Mouse (Mus musculus): Measurements from ENCODE around the gene Zfp706. TPM values are rescaled to one million over a fixed set of nuclear protein-coding genes. Genes with fewer than 3 reads are reported as not detected.

Zfp706 gene
- total and polyA plus RNA-seq, 3 experiments, result 52.0 to 384 (median 285) TPM

GRCm38 (mm10) chr15:37037704-37038103 is 30.1 kb upstream of the Zfp706 start:
- no peaks in the 10 kb centered on the region for H3K9me3 ChIP-seq (replicated peaks; ENCODE audit: low read length)
- dilution Hi-C loops (cut with MboI; ENCODE audit: extremely low pct_ligation_motif_present, extremely low pct_unique_long_range_greater_than_20kb, low sequenced_read_pairs) (no loop called here), in situ Hi-C loops (cut with MboI; ENCODE audit: low pct_ligation_motif_present, low pct_unique_long_range_greater_than_20kb, low sequenced_read_pairs) (loop anchor here (25.0 kb wide), 1 partner anchor 1075 kb away; no protein-coding TSS in a partner anchor)
- no peak overlapping the region for H3K9ac ChIP-seq (ENCODE audit: insufficient read depth, low read depth)
- H3K4me3 ChIP-seq (replicated peaks in 1 of 3; ENCODE audit: low read depth in 2 of 3, low read length in 2 of 3, poor library complexity in 1 of 3), result no peak overlapping the region
- no peak for DNase-seq (ENCODE audit: extremely low read depth)
- TF ChIP-seq SMC3 (IDR thresholded peaks at IDR 0.05; ENCODE audit: low read depth, low read length), result no peak
- no peak for TF ChIP-seq ZKSCAN1 (IDR thresholded peaks at IDR 0.05; ENCODE audit: borderline replicate concordance, low read depth, low read length)
- no peak for TF ChIP-seq ELF1 (IDR thresholded peaks at IDR 0.05; ENCODE audit: low read depth, low read length)
- TF ChIP-seq BHLHE40 (IDR thresholded peaks at IDR 0.05; ENCODE audit: low read depth, low read length), result no peak
- no peak for TF ChIP-seq MXI1 (IDR thresholded peaks at IDR 0.05; ENCODE audit: low read depth, low read length)
- no peak for TF ChIP-seq MEF2A (IDR thresholded peaks at IDR 0.05; ENCODE audit: borderline replicate concordance, low read depth, low read length)
- TF ChIP-seq ZMIZ1 (IDR thresholded peaks at IDR 0.05; ENCODE audit: low read depth, low read length), result no peak
- no peak for TF ChIP-seq JUN (IDR thresholded peaks at IDR 0.05; ENCODE audit: insufficient read depth, low read depth, low read length)
- no peak for TF ChIP-seq GABPA (IDR thresholded peaks at IDR 0.05; ENCODE audit: insufficient replicate concordance, low read depth, low read length)
- no peak for TF ChIP-seq MYC (IDR thresholded peaks at IDR 0.05; ENCODE audit: low read depth, low read length)
- no peaks in the 10 kb centered on the region for H3K36me3 ChIP-seq (replicated peaks in 1 of 2; ENCODE audit: control insufficient read depth in 1 of 2, insufficient read depth in 1 of 2, low read length in 1 of 2)
- H3K79me2 ChIP-seq (replicated peaks; ENCODE audit: control insufficient read depth, extremely low read depth, insufficient read depth, poor library complexity, severe bottlenecking), result no peaks in the 10 kb centered on the region
- H3K27ac ChIP-seq (ENCODE audit: insufficient read depth, low read depth), result no peak overlapping the region
- H3K4me2 ChIP-seq (ENCODE audit: insufficient read depth, low read depth, poor library complexity, severe bottlenecking), result no peak overlapping the region
- H3K4me1 ChIP-seq (ENCODE audit: control insufficient read depth in 1 of 2, insufficient read depth in 2 of 2), result no peaks in the 10 kb centered on the region
- no peaks in the 10 kb centered on the region for H3K27me3 ChIP-seq (replicated peaks)

- H3K4me1 ChIP-seq (ENCODE audit: control insufficient read depth in 1 of 2, insufficient read depth in 2 of 2), result no peaks in the 10 kb centered on the region
- H3K9me3 ChIP-seq (replicated peaks; ENCODE audit: low read length), result no peaks in the 10 kb centered on the region
- H3K4me3 ChIP-seq (replicated peaks in 1 of 3; ENCODE audit: low read depth in 2 of 3, low read length in 2 of 3, poor library complexity in 1 of 3), result no peak overlapping the region
- no peaks in the 10 kb centered on the region for H3K79me2 ChIP-seq (replicated peaks; ENCODE audit: control insufficient read depth, extremely low read depth, insufficient read depth, poor library complexity, severe bottlenecking)
- H3K36me3 ChIP-seq (replicated peaks in 1 of 2; ENCODE audit: control insufficient read depth in 1 of 2, insufficient read depth in 1 of 2, low read length in 1 of 2), result no peaks in the 10 kb centered on the region
- no peak for DNase-seq (ENCODE audit: extremely low read depth)
- no peaks in the 10 kb centered on the region for H3K27me3 ChIP-seq (replicated peaks)
- TF ChIP-seq GABPA (IDR thresholded peaks at IDR 0.05; ENCODE audit: insufficient replicate concordance, low read depth, low read length) (no peak), IRF4 (IDR thresholded peaks at IDR 0.05; ENCODE audit: low read depth, low read length) (no peak)
- no peak overlapping the region for H3K9ac ChIP-seq (ENCODE audit: insufficient read depth, low read depth)
- no peak overlapping the region for H3K4me2 ChIP-seq (ENCODE audit: insufficient read depth, low read depth, poor library complexity, severe bottlenecking)
- H3K27ac ChIP-seq (ENCODE audit: insufficient read depth, low read depth), result no peak overlapping the region
- dilution Hi-C loops (cut with MboI; ENCODE audit: extremely low pct_ligation_motif_present, extremely low pct_unique_long_range_greater_than_20kb, low sequenced_read_pairs), result no loop called here
- in situ Hi-C loops (cut with MboI; ENCODE audit: low pct_ligation_motif_present, low pct_unique_long_range_greater_than_20kb, low sequenced_read_pairs), result loop anchor here (25.0 kb wide), 1 partner anchor 1074 kb away; no protein-coding TSS in a partner anchor
Measured at GRCm38 (mm10) chr15:37036481-37037156, 29.0 kb upstream of the Zfp706 start.

GRCm38 (mm10) chr15:37034155-37034554 is 26.6 kb upstream of the Zfp706 start:
- DNase-seq (ENCODE audit: extremely low read depth), result no peak
- H3K4me1 ChIP-seq (ENCODE audit: control insufficient read depth in 1 of 2, insufficient read depth in 2 of 2), result no peaks in the 10 kb centered on the region
- H3K9me3 ChIP-seq (replicated peaks; ENCODE audit: low read length), result no peaks in the 10 kb centered on the region
- TF ChIP-seq PAX5 (IDR thresholded peaks at IDR 0.05; ENCODE audit: low read length) (no peak), SMC3 (IDR thresholded peaks at IDR 0.05; ENCODE audit: low read depth, low read length) (no peak), CHD1 (IDR thresholded peaks at IDR 0.05; ENCODE audit: low read depth, low read length) (no peak), MAX (IDR thresholded peaks at IDR 0.05; ENCODE audit: low read length) (no peak), ZNF384 (IDR thresholded peaks at IDR 0.05; ENCODE audit: low read depth, low read length) (no peak), EP300 (IDR thresholded peaks at IDR 0.05; ENCODE audit: low read length) (no peak), IRF4 (IDR thresholded peaks at IDR 0.05; ENCODE audit: low read depth, low read length) (no peak), NELFE (IDR thresholded peaks at IDR 0.05; ENCODE audit: low read depth, low read length) (no peak), MAZ (IDR thresholded peaks at IDR 0.05; ENCODE audit: low read depth, low read length) (no peak), E2F4 (IDR thresholded peaks at IDR 0.05; ENCODE audit: insufficient replicate concordance, low read depth, low read length) (no peak), CHD2 (IDR thresholded peaks at IDR 0.05; ENCODE audit: low read length) (no peak), CTCF (conservative IDR thresholded peaks at IDR 0.05 in 1 of 2, IDR thresholded peaks at IDR 0.05 in 1 of 2; ENCODE audit: low read depth in 2 of 2, low read length in 2 of 2) (no peak), ZKSCAN1 (IDR thresholded peaks at IDR 0.05; ENCODE audit: borderline replicate concordance, low read depth, low read length) (no peak), MXI1 (IDR thresholded peaks at IDR 0.05; ENCODE audit: low read depth, low read length) (no peak), KAT2A (IDR thresholded peaks at IDR 0.05; ENCODE audit: insufficient replicate concordance, low read length) (no peak)
- no peaks in the 10 kb centered on the region for H3K79me2 ChIP-seq (replicated peaks; ENCODE audit: control insufficient read depth, extremely low read depth, insufficient read depth, poor library complexity, severe bottlenecking)
- no peak overlapping the region for H3K9ac ChIP-seq (ENCODE audit: insufficient read depth, low read depth)
- dilution Hi-C loops (cut with MboI; ENCODE audit: extremely low pct_ligation_motif_present, extremely low pct_unique_long_range_greater_than_20kb, low sequenced_read_pairs) (no loop called here), in situ Hi-C loops (cut with MboI; ENCODE audit: low pct_ligation_motif_present, low pct_unique_long_range_greater_than_20kb, low sequenced_read_pairs) (loop anchor here (25.0 kb wide), 1 partner anchor 1072 kb away; no protein-coding TSS in a partner anchor)
- H3K36me3 ChIP-seq (replicated peaks in 1 of 2; ENCODE audit: control insufficient read depth in 1 of 2, insufficient read depth in 1 of 2, low read length in 1 of 2), result no peaks in the 10 kb centered on the region
- no peak overlapping the region for H3K4me3 ChIP-seq (replicated peaks in 1 of 3; ENCODE audit: low read depth in 2 of 3, low read length in 2 of 3, poor library complexity in 1 of 3)
- H3K4me2 ChIP-seq (ENCODE audit: insufficient read depth, low read depth, poor library complexity, severe bottlenecking), result no peak overlapping the region
- no peak overlapping the region for H3K27ac ChIP-seq (ENCODE audit: insufficient read depth, low read depth)
- no peaks in the 10 kb centered on the region for H3K27me3 ChIP-seq (replicated peaks)
